14 mouse cellular contexts compared by ENCODE assay signal in the genomic region with DNA sequence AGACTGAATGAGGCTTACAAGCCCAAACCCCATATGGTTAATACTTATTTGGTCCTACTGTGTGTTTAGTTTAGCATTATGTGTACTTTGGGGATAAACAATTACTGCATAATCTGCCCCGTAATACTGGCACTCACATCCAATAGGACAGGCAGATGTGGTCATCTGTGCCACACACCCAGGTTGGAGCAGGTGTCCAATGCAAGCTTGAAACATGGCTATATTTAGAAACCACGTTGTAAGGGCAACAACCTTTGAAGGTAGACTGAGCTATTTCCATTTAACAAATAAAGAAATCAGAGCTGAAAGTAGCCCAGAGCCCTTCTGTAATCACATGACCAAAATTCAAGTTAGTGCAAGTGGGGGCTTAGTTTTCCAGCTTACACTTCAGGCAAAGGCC.
DNase-seq lines count a peak whose midpoint lies in the region; ATAC-seq and TF ChIP-seq lines count a peak whose summit lies in the region.
"Had no signal": no experiment of that assay in that cellular context is flagged by ENCODE, and none has a peak within 500 bp of the region (broad histone marks: within the 10 kb centered on the region; RNA-seq: fewer than 3 reads in every experiment).

No protein-coding gene starts in this region.

- H3K27ac ChIP-seq in heart, embryonic 14.5 days (replicated peaks in 1 of 2; ENCODE audit: control insufficient read depth in 1 of 2, insufficient read depth in 1 of 2, low read depth in 2 of 2, low read length in 2 of 2): peak overlapping the region; percentile 30 to 72; a peak in 2 of 4 replicates
- H3K27ac ChIP-seq in kidney, postnatal 0 days: 0 out of 2 replicates have a peak overlapping the region, but pooled peaks have one; percentile 25
- H3K27ac ChIP-seq in kidney, embryonic 15.5 days: no peak overlapping the region
- no peak overlapping the region for H3K27ac ChIP-seq in MEL (ENCODE audit: control insufficient read depth, low read depth, low read length)
- H3K27ac ChIP-seq in limb, embryonic 10.5 days: peak overlapping the region; percentile 38; the same call in 1 of the 2 replicates
- H3K27ac ChIP-seq: embryonic facial prominence, embryonic 10.5 days; forebrain, embryonic 13.5 days; hindbrain, embryonic 13.5 days; hindbrain, postnatal 0 days had no signal

- H3K4me1 ChIP-seq in heart, embryonic 14.5 days (ENCODE audit: control insufficient read depth in 2 of 2, insufficient read depth in 2 of 2, low read length in 2 of 2): peaks cover 44 to 75% of the 10 kb centered on the region in 2 experiments
- peaks cover 21% of the 10 kb centered on the region for H3K4me1 ChIP-seq in kidney, postnatal 0 days (replicated peaks; ENCODE audit: insufficient read depth, low read length)
- peaks cover 34% of the 10 kb centered on the region for H3K4me1 ChIP-seq in kidney, embryonic 15.5 days
- H3K4me1 ChIP-seq in MEL (ENCODE audit: control insufficient read depth in 1 of 2, insufficient read depth in 2 of 2, low read length in 2 of 2): peaks cover 0 to 22% of the 10 kb centered on the region in 2 experiments; a peak in 2 of 4 replicates
- H3K4me1 ChIP-seq in limb, embryonic 10.5 days: peaks cover 31% of the 10 kb centered on the region
- H3K4me1 ChIP-seq: hindbrain, embryonic 13.5 days had no signal

- H3K79me2 ChIP-seq in MEL (ENCODE audit: control insufficient read depth, insufficient read depth, low read length, poor library complexity): no peaks in the 10 kb centered on the region

- no peak for TF ChIP-seq EP300 in MEL (IDR thresholded peaks at IDR 0.05; ENCODE audit: low read depth in 1 of 2, low read length in 2 of 2)

- no peaks in the 10 kb centered on the region for H3K9me3 ChIP-seq in heart, embryonic 14.5 days (ENCODE audit: control insufficient read depth, low read length)
- H3K9me3 ChIP-seq in kidney, postnatal 0 days (replicated peaks; ENCODE audit: low read length): no peaks in the 10 kb centered on the region
- no peaks in the 10 kb centered on the region for H3K9me3 ChIP-seq in kidney, embryonic 15.5 days (replicated peaks)
- no peaks in the 10 kb centered on the region for H3K9me3 ChIP-seq in MEL (replicated peaks; ENCODE audit: insufficient read depth, low read length)
- no peaks in the 10 kb centered on the region for H3K9me3 ChIP-seq in limb, embryonic 10.5 days (replicated peaks)
- H3K9me3 ChIP-seq: embryonic facial prominence, embryonic 10.5 days; forebrain, embryonic 13.5 days; hindbrain, embryonic 13.5 days had no signal

- no peak for DNase-seq in heart, postnatal 14 days
- no peak for DNase-seq in kidney, postnatal 0 days (ENCODE audit: low spot score)
- no peak for DNase-seq in MEL (ENCODE audit: low read depth, low spot score)
- no peak for DNase-seq in limb, embryonic 10.5 days (ENCODE audit: low spot score)
- DNase-seq in gastrocnemius, postnatal 14 days: no peak
- DNase-seq: forebrain, postnatal 0 days; gastrocnemius, postnatal 36 days; kidney, adult 11 months had no signal

- 0 out of 2 replicates have a peak overlapping the region, but pooled peaks have one; percentile 21 for H3K9ac ChIP-seq in heart, embryonic 14.5 days (ENCODE audit: low read length)
- no peak overlapping the region for H3K9ac ChIP-seq in kidney, postnatal 0 days (ENCODE audit: low read depth, low read length)
- no peak overlapping the region for H3K9ac ChIP-seq in kidney, embryonic 15.5 days
- no peak overlapping the region for H3K9ac ChIP-seq in MEL (ENCODE audit: control insufficient read depth, low read depth, low read length, poor library complexity, severe bottlenecking)
- H3K9ac ChIP-seq: forebrain, embryonic 13.5 days; forebrain, postnatal 0 days; hindbrain, embryonic 13.5 days had no signal

- WGBS in heart, embryonic 14.5 days: 64% methylated on average over 2 of the region's 2 CpGs
- 69% methylated on average over 2 of the region's 2 CpGs for WGBS in kidney, postnatal 0 days
- 88% methylated on average over 2 of the region's 2 CpGs for WGBS in kidney, embryonic 15.5 days
- 87% methylated on average over 2 of the region's 2 CpGs for WGBS in limb, embryonic 10.5 days

- no peak overlapping the region for H3K4me3 ChIP-seq in heart, embryonic 14.5 days (ENCODE audit: control insufficient read depth in 1 of 2, insufficient read depth in 1 of 2, low read depth in 1 of 2, low read length in 2 of 2)
- no peak overlapping the region for H3K4me3 ChIP-seq in kidney, postnatal 0 days (replicated peaks; ENCODE audit: low read depth, low read length)
- no peak overlapping the region for H3K4me3 ChIP-seq in kidney, embryonic 15.5 days (replicated peaks)
- no peak overlapping the region for H3K4me3 ChIP-seq in MEL (ENCODE audit: control insufficient read depth in 1 of 2, insufficient read depth in 1 of 2, low read depth in 2 of 2, low read length in 2 of 2)
- no peak overlapping the region for H3K4me3 ChIP-seq in limb, embryonic 10.5 days
- H3K4me3 ChIP-seq: embryonic facial prominence, embryonic 10.5 days; forebrain, embryonic 13.5 days; hindbrain, embryonic 13.5 days had no signal

- intact Hi-C loops in heart, postnatal 14 days (cut with DNase I): no loop called here
- intact Hi-C loops in gastrocnemius, postnatal 14 days (cut with DNase I; ENCODE audit: low total_unique reads): no loop called here

- TF ChIP-seq CTCF in kidney, postnatal 0 days (IDR thresholded peaks at IDR 0.05; ENCODE audit: low read depth): no peak
- no peak for TF ChIP-seq CTCF in MEL (IDR thresholded peaks at IDR 0.05 in 2 of 3, conservative IDR thresholded peaks at IDR 0.05 in 1 of 3; ENCODE audit: control insufficient read depth in 1 of 3, insufficient read depth in 1 of 3, low read depth in 2 of 3, low read length in 3 of 3, poor library complexity in 1 of 3, severe bottlenecking in 1 of 3)

- TF ChIP-seq RAD21 in MEL (IDR thresholded peaks at IDR 0.05; ENCODE audit: low read depth, low read length): no peak

- H3K36me3 ChIP-seq in heart, embryonic 14.5 days (ENCODE audit: control insufficient read depth, insufficient read depth, low read length): no peaks in the 10 kb centered on the region
- H3K36me3 ChIP-seq in kidney, postnatal 0 days (ENCODE audit: insufficient read depth, low read length): no peaks in the 10 kb centered on the region
- no peaks in the 10 kb centered on the region for H3K36me3 ChIP-seq in kidney, embryonic 15.5 days
- peaks cover 0 to 11% of the 10 kb centered on the region in 2 experiments; a peak in 2 of 4 replicates for H3K36me3 ChIP-seq in MEL (ENCODE audit: control insufficient read depth in 1 of 2, insufficient read depth in 2 of 2, low read length in 2 of 2)
- H3K36me3 ChIP-seq in limb, embryonic 10.5 days: no peaks in the 10 kb centered on the region
- H3K36me3 ChIP-seq: embryonic facial prominence, embryonic 10.5 days; hindbrain, embryonic 13.5 days had no signal

- ATAC-seq in heart, embryonic 14.5 days (ENCODE audit: insufficient number of reproducible peaks, insufficient read depth, low FRiP score, low read depth): no peak
- ATAC-seq in kidney, postnatal 0 days (replicated peaks; ENCODE audit: low FRiP score, low read depth): no peak
- ATAC-seq in kidney, embryonic 15.5 days (replicated peaks; ENCODE audit: low FRiP score): no peak
- ATAC-seq: forebrain, embryonic 13.5 days; forebrain, postnatal 0 days; hindbrain, postnatal 0 days had no signal

- H3K4me2 ChIP-seq in heart, embryonic 14.5 days (ENCODE audit: low read length): no peak overlapping the region
- H3K4me2 ChIP-seq in kidney, postnatal 0 days (ENCODE audit: low read length): no peak overlapping the region
- no peak overlapping the region for H3K4me2 ChIP-seq in kidney, embryonic 15.5 days
- H3K4me2 ChIP-seq: forebrain, embryonic 13.5 days; hindbrain, embryonic 13.5 days had no signal

- no peak for TF ChIP-seq POLR2A in MEL (IDR thresholded peaks at IDR 0.05; ENCODE audit: control insufficient read depth in 1 of 2, insufficient read depth in 1 of 2, low read depth in 1 of 2, low read length in 2 of 2, poor library complexity in 1 of 2)

- H3K27me3 ChIP-seq in heart, embryonic 14.5 days (ENCODE audit: control insufficient read depth, insufficient read depth, low read length): no peaks in the 10 kb centered on the region
- H3K27me3 ChIP-seq in kidney, postnatal 0 days (ENCODE audit: insufficient read depth, low read length): no peaks in the 10 kb centered on the region
- no peaks in the 10 kb centered on the region for H3K27me3 ChIP-seq in kidney, embryonic 15.5 days
- H3K27me3 ChIP-seq in MEL (ENCODE audit: control insufficient read depth in 1 of 2, insufficient read depth in 2 of 2, low read length in 2 of 2): no peaks in the 10 kb centered on the region
- H3K27me3 ChIP-seq in limb, embryonic 10.5 days (ENCODE audit: low read depth, poor library complexity, severe bottlenecking): peaks cover 5% of the 10 kb centered on the region; the same call in 1 of the 2 replicates
- H3K27me3 ChIP-seq: forebrain, embryonic 13.5 days; hindbrain, embryonic 13.5 days had no signal

TF ChIP-seq in MEL, 35 proteins besides CTCF, POLR2A, EP300 and RAD21:
- no peak for TF ChIP-seq MAX (IDR thresholded peaks at IDR 0.05; ENCODE audit: low read length)
- 0 out of 2 replicates have a peak, but pooled peaks have one; percentile 8 for TF ChIP-seq ZKSCAN1 (IDR thresholded peaks at IDR 0.05; ENCODE audit: low read depth, low read length)

Comparison
In these comparisons a context has a peak if more than half of its experiments do, and no peak if none do; other contexts are left out.
1. H3K27ac ChIP-seq: peak in heart, embryonic 14.5 days (2 of 2), kidney, postnatal 0 days (single experiment) and limb, embryonic 10.5 days (single experiment); none in kidney, embryonic 15.5 days (single experiment) and MEL (single experiment).